Mouse (Mus musculus): ENCODE results near the gene Grik5.
"Not testable (repeated sequence)": the region's sequence is repeated elsewhere in the genome, so short reads cannot be mapped to it uniquely, and the experiment has no call there.

The Grik5 gene

DNA sequence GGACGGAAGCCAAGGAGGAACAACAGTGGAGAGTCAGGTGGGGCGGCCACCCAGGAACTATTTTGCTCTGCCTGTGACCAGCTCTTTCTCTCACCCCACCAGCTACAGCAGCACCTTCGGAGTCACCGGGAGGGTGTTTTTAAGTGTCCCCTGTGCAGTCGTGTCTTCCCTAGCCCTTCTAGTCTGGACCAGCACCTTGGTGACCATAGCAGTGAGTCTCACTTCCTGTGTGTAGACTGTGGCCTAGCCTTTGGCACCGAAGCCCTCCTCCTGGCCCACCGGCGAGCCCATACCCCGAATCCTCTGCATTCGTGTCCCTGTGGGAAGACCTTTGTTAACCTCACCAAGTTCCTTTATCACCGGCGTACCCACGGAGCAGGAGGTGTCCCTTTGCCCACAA, 8.3 kb upstream of the Grik5 start:
- DNase-seq (ENCODE audit: low read depth, low spot score): no peak

DNA sequence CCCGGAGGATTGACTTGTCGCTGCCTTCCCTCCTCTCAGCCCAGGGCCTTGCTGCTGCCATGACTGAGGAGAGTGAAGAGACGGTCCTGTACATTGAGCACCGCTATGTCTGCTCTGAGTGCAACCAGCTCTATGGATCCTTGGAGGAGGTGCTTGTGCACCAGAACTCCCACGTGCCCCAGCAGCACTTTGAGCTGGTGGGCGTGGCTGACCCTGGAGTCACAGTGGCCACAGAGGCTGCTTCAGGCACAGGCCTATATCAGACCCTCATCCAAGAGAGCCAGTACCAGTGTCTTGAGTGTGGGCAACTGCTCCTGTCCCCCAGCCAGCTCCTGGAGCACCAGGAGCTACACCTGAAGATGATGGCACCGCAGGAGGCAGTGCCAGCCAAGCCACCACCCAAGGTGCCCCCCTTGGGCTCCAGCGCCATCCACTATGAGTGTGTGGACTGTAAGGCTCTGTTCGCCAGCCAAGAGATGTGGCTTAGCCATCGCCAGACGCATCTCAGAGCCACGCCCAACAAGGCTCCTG, 7.4 kb upstream of the Grik5 start:
- no peak for DNase-seq (ENCODE audit: low read depth, low spot score)

DNA sequence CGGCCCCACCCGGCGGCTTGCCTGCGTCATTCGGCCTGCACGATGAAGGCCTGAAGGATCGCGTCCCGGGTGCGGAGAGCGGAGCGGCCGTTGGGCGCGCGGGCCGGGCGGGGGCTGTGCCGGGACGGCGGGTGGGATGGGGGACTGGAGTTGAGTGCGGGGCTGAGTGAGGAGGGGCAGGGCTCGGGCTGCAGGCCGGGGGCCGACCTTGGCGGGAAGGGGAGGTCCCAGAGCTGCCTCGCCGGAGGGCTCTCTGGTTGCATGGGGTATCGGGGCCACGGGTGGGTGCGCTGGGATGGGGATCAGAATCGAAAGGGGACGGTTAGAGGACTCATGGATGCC, 5.2 kb upstream of the Grik5 start:
- no peak for DNase-seq (ENCODE audit: low read depth, low spot score)

DNA sequence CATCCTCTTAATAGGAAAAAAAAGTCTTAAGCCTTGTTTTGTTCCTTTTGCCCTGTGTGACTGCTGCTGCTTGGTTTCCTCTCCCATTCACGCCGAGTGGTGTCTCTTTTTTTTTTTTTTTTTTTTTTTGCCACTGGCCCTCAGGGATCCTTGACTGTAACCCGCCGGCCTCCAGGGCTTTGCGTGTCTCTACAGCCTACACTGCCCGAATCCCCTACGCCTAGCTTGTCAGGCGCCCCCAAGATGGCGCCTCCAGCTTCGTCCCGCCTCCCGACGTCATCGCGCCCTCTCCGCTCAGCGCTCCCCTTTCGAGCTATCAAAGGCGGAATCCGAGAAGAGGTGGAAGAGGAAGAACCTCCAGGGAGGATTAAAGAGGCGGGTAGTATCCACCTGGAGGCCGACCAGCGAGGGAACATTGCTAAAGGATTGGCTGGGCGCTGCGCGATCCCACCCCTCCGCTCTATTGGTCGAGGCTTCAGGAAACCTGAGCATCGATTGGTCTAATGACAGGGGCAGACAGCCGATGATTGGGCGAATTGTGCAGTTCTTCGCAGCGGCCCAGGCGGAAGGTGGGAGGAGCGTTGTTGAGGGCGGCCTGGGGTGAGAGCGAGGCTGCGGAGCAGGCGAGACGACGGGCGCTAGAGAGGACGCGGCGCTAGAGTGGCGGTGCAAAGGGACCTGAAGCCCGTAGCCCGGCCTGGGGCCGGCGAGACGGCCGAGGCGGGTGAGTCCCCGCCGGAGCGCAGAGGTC, 4.7 kb upstream of the Grik5 start:
- peak; percentile 99 for DNase-seq (ENCODE audit: low read depth, low spot score)

DNA sequence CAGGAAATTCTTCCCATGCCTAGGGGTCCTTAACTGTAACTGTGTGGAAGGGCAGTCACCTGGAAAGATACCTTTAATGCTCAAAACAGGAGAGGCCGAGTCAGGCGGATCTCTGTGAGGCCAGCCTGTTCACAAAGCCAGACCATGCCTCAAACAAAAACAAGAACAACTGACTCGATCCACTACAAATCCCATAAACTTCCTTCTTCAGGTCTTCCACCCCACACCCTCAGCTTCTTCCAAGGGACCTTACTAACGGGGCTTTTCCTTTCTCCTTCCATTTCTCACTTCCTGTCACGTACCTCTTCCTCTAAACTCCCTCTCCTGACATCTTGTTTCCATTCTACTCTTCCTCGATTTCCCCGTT, 4.1 kb upstream of the Grik5 start:
- no peak for DNase-seq (ENCODE audit: low read depth, low spot score)

DNA sequence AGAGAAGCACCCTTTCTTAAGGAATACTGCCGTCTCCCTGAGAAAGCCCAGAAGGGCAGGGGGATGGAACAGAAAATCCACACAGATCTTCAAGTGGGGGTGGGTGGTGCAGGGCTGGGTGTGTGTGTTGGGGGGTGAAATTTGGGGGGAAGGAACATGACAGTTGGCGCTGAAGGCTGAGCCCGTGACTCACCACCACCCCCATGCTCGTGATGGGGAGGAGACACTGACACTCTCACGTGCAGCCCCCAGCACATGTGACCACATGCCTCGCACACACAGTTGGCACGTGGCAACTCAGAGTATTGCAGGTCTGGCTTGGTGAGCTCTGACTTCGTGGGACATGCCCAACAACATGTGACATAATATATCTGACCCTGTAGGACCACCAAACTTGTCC, 1.8 kb upstream of the Grik5 start:
- no peak for DNase-seq (ENCODE audit: low read depth, low spot score)

DNA sequence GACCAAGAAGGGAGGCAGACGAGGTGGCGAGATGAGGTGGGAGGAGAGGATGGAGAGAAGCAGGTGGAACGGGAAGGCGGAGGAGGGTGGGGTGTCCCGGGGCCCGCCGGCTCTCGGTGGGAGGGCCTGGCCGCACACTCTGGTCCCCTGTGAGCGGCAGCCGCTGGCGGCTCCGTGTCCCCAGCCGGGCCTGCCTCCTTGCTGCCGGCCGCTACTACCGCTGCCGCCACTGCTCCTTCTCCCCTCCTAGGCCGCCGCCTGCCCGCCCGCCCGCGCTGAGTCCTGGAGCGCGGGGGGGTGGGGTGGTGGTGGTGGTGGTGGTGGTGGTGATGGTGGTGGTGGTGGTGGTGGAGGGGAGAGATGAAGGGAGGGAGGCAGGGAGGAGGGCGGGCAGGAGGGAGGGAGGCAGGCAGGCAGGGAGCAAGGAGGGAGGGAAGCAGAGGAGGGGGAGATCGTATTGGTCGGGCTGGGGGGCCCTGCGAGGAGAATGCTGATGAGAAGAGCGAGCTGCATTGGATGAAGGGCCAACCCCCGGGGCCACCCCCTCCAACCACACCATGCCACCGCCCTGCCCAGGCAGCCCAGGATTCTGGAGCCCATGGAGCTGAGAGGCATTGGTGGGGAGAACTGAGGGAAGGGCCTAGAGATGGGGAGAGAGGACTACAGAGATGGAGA, 707 bp upstream of the Grik5 start:
- peak; percentile 58 for DNase-seq (ENCODE audit: low read depth, low spot score)

DNA sequence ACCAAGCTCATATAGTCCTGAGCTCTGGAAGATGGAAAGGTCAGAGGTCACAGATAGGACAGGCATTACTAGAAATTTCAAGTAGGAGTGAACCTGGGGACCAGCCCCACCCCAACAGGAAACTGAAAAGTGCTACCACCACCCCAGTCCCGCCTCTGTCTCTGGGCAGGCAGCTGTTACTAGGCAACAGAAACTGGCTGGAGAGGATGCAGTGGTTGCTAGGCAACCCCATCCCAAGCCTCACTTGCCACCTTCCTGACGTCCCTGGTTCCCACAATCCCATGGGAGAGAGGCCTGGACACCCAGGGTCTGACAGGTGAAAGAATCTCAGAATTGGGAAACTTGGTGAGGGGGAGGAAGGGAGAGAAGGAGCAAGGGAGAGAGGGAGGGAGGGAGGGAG, 3.4 kb downstream of the Grik5 start:
- DNase-seq (ENCODE audit: low read depth, low spot score): peak; percentile 61

DNA sequence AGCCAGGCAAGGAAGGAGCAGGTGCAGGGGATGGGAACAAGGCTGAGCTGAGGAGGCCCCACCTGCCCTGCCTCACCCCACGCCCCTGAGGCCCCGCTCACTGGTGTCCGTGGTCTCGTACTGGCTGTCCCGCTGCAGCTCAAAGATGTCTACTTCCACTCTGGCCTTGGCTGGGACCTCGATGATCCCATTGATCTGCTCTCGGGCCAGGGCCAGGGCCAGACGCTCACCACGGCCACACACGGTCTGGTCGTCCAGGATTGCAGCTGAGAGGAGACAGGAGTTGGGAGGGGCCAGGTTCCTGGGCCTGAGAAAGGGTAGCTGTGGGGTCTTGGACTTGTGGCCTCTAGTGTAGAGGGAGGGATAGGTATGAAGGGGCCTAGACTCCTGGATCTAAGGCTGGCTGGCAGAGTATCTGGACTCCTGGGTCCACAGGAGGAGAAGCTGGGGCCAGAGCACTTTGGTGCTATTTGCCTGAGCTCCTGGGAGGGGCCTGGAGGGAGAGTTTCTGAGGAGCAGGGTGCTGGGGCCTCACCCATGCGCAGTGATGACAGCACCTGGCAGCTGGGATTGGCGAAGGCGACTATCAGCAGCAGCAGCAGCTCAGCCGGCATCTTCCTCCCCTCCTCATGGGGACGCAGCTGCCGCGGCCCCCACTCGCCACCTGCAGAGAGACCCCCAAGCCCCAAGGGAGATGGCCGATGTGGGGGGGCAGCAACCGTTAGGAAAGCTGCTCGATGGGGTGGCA, 4.1 kb downstream of the Grik5 start:
- no peak for DNase-seq (ENCODE audit: low read depth, low spot score)

DNA sequence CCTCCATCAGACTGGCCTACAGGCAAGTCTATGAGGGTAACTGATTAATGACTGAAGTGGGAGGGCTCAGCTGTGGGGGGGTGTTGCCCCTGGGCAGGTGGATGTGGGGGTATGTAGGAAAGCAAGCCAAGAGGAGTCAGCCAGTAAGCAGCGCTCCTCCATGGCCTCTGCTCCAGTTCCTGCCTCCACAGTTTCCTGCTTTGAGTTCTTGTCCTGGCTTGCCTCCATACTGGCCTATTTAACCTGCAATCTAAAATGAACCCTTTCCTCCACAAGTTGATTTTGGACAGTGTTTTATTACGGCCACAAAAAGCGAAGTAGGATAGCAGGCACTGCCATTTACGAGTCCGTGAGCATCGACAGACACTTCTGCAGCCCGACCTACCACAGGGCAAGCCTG, 4.8 kb downstream of the Grik5 start:
- no peak for DNase-seq (ENCODE audit: low read depth, low spot score)

DNA sequence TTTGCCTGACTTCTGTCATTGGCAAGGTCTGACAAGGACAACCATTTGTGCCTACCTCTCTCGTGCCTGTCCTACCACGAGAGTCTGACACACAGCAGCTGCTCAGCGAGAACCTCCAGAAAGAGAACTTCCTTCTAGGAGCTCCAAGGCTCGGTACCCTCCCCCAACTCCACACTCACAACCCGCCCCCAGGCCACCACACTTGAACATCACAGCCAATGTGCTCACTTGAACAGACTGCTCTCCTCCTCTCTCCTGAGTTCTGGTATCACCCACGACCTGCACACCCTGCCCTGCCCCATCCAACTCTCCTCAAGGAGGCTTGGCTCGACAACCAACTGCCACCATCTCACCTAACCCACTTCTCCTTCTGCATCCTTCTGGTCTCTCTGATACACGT, 8.2 kb downstream of the Grik5 start:
- DNase-seq (ENCODE audit: low read depth, low spot score): no peak

DNA sequence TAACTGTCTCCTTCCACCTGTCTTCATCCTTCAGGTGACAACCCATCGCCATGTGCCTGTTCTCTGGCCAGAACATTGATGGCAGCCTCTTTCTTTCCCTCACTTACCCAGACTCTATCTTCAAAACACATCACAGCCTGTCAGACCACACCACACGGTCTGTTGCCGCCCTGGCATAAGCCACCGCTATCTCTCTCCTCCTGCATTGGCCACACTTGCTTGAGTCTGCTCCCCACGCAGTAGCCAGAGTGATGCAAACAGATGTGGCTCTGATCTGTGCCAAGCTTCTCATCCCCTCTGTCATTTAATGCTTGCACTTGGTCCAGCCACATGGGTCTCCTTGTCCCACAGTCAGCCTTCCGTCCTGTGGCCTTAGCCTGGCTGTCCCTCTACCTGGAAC, 8.8 kb downstream of the Grik5 start:
- no peak for DNase-seq (ENCODE audit: low read depth, low spot score)

DNA sequence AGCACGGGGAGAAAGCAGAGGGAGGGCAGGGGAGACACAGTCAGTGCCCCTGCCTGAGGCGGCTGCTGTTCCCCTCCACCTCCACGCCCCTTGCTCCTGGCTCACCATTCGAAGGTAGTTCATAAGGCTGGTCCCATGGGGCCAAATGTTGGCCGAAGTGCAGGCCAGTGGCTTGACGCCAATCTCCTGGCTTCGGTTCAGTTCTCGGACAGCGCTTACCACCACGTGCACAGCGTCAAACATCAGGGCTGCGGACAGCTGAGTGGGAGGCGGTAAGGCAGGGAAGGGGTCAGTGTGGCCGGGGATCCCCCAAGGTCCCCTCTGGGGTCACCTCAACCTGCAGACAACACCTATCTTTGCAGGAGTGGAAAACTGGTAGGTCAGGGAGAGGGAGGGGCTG, 13.3 kb downstream of the Grik5 start:
- DNase-seq (ENCODE audit: low read depth, low spot score): no peak

DNA sequence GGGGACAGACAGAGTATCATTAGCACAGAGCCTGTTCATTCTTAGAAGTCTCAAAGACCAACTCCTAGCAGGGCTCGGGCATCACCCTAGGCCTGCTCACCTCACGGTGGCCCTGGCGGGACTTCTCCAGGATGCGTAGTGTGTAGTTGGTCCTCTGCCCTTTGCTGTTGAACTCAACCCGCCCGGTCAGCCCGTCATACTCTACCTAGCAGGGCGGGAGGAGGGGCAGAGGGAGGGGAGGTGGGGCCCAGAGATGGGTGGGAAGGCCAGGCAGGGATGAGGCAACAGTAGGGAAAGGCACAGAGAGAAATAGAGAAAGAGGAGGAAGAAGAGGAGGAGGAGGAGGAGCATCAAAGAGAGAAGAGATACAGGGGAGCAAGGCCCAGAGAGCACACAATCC, 13.8 kb downstream of the Grik5 start:
- DNase-seq (ENCODE audit: low read depth, low spot score): no peak

DNA sequence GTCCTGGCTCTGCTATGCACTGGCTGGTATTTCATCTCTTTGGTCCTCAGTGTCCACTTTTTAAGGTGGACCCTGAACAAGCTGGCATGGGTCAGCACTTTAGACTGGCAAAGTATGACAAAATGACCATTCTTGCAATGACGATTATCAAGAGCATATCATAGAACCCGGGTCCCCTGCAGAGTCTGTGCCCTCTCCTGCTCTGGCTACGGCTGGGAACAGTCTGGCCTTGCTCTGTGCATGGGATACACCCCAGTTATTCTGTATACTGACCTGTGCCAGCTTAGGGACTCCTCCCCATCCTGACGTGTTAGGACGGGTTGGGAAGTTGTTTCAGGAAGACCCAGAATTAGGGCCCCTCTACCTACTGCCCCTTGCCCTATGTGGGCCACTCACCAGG, 14.3 kb downstream of the Grik5 start:
- no peak for DNase-seq (ENCODE audit: low read depth, low spot score)

DNA sequence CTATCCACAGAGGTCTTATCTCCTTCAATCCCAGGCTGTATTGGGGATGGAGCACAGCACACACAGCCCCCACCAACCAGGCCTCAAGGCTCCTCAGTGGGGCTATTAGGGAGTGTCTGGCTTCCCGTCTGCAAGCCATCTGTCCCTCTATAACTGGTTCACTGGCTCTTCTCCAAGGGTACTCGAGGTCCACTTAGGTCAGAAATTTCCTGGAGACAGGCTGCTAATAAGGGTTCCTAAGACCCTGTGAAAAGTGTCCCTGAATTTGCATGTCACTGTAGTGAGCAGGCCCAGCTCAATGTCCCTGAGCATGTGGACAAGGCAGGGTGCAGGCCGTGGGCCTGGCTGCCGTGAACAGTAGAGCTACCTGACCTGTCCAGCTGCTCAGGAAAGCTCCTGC, 15.2 kb downstream of the Grik5 start:
- DNase-seq (ENCODE audit: low read depth, low spot score): no peak

DNA sequence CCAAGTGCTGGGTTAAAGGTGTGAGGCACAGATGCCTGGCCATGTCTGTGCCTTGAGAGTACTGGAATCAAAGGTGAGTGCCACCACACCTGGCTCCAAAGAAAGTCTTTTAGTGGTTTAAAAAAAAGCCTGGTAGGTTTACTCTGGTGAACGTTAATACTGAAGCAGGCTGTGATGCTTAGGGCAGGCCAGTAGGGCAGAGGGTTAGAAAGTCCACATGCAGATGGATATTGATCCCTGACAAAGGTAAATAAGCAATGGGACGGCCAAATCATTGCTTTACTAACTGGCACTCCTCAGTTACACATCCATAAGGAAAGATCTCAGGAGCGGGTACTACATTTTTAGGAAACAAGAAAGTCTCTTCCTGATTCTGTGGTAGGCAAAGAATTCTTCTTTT, 19.6 kb downstream of the Grik5 start:
- no peak for DNase-seq (ENCODE audit: low read depth, low spot score)

DNA sequence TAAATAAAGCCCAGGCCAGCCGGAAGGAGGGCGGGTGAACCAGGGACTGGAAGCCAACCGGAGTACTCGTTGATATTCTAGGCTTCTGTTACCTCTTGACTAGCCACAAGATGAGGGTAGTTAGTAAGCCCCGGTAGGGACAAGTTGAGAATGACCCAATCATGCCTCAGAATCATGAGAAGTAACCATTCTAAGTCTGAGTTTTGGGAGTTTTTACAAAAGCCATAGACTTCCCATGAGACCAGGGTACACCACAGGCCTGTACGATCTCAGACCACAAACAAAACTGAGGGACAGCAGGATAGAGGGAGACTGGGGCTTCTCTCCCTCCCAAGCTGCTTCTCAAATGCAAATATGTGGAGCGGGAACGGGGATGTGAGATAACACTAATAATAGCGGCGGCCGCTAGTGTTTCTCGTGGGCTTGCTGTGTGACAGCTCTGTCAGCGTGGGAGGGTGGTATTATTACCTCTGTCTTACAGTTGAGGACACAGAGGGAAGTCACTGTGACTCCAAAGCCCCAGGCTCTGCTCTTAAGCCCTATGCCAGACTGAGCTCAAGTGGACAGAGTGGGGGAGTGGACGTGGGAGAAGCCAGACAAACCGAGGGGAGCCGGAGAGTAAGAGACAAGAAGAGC, 22.7 kb downstream of the Grik5 start:
- DNase-seq (ENCODE audit: low read depth, low spot score): no peak

DNA sequence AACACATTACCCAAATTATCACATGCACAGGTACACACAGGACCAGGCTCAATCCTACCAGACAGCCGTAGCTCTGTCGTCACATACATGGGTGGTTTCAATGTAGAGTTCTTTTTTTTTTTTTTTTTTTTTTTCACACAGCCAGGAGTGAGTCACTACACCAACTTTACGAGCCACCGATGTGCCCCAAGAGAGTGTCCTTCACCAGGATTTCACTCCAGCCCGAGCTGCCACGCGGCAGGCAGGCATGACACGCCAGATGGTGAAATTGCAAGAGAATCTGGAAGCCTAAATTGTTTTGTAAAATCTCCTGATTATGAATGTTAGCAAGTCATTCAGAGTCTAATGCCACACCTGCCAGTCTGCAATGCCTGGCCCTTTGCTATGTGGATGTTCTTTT, 24.8 kb downstream of the Grik5 start:
- DNase-seq (ENCODE audit: low read depth, low spot score): no peak

DNA sequence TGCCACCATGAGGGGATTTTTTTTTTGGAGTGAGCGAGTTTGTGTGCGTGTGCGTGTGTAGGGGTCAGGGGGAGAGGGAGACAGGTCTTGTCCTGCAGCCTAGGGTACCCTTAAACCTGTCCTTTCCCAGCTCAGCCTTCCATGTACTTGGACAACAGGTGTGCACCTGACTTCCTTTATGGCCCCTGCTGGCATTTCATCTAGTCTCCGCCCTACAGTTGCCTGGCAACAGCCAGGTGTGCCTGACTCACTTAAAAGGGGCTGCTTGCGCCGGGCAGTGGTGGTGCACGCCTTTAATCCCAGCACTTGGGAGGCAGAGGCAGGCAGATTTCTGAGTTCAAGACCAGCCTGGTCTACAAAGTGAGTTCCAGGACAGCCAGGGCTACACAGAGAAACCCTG, 27.5 kb downstream of the Grik5 start:
- not testable (repeated sequence) for DNase-seq (ENCODE audit: low read depth, low spot score)

DNA sequence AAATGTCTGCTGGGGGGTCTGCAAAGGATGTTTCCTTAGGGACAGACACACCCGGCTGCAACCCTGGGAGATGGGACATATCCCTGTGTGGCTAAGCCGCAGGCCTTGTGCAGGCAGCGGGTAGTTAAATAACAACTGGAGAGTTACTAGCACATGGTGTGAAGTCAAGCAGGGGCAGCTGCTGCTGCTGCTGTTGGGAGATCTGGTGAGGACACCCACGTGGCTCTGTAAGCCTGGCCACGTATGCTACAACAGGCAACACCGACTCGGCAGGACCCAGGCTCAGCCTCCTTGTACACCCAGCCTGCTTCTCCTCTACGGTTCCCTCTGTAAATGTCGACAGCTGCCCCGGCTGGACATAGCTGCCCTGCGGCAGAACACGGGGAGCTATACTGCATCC, 30.2 kb downstream of the Grik5 start:
- no peak for DNase-seq (ENCODE audit: low read depth, low spot score)

DNA sequence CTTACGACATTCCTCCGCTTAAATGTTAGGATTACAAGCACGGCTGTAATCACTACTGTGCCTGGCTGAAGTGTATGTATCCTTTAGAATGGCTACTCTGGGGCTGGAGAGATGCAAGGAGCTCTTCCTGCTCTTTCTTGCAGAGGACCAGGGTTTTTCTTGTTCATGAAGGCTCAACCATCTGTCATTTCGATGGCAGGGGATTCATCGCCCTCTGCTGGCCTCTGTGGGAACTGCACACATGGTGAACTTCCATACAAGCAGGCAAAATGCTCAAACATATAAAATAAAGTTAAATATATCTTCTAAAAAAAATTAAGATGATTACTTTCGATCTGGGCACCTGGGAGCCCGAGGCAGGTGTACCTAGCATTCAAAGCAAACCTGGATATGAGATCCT, 36.2 kb downstream of the Grik5 start:
- peak; percentile 73 for DNase-seq (ENCODE audit: low read depth, low spot score)

Measured in mesoderm, embryonic 11.5 days (tissue).